Mouse (Mus musculus) small intestine, adult 2 months (tissue): Measurements from ENCODE around the gene Ccdc93. TPM values are rescaled to one million over a fixed set of nuclear protein-coding genes. Genes with fewer than 3 reads are reported as not detected.
A peak's percentile ranks its signal among the peaks of the same experiment; 100 is the strongest.

Source experiments
- H3K27ac ChIP-seq: fragments of 200-500 bp; 2 replicates; pipeline ENCODE4 v1.5.1; 2012; ENCODE audit warnings: low read depth, low read length, control low read depth, inconsistent platforms; ENCODE audit not compliant: insufficient read depth
- H3K27me3 ChIP-seq: fragments of 200-500 bp; 2 replicates; pipeline ENCODE4 v1.6.1; 2012; ENCODE audit warnings: mild to moderate bottlenecking, moderate library complexity, low read length, inconsistent platforms; ENCODE audit not compliant: control insufficient read depth, insufficient read depth
- H3K36me3 ChIP-seq: fragments of 200-500 bp; 2 replicates; pipeline ENCODE4 v1.6.1; 2012; ENCODE audit warnings: mild to moderate bottlenecking, low read length, control low read depth, inconsistent platforms; ENCODE audit not compliant: control insufficient read depth, insufficient read depth
- H3K4me1 ChIP-seq: fragments of 200-500 bp; 2 replicates; pipeline ENCODE4 v1.6.1; 2012; ENCODE audit warnings: low read length, inconsistent platforms, mixed read lengths; ENCODE audit not compliant: control insufficient read depth, insufficient read depth, insufficient read length
- H3K4me3 ChIP-seq: fragments of 200-500 bp; 2 replicates; pipeline ENCODE4 v1.5.1; 2012; ENCODE audit warnings: low read depth, mild to moderate bottlenecking, control low read depth, inconsistent platforms, low read length, moderate library complexity
- CTCF ChIP-seq: fragments of 200-500 bp; IDR thresholded peaks from 2 replicates; pipeline ENCODE4 v1.5.1; 2012; ENCODE audit warnings: low read depth, mild to moderate bottlenecking, control low read depth, inconsistent platforms, low read length, moderate library complexity, mixed read lengths; ENCODE audit not compliant: insufficient replicate concordance, insufficient read length; ENCODE audit errors: extremely low read depth
- POLR2A ChIP-seq: fragments of 200-500 bp; IDR thresholded peaks from 2 replicates; pipeline ENCODE4 v1.6.1; 2012; ENCODE audit warnings: low read depth, mild to moderate bottlenecking, control low read depth, inconsistent platforms, low read length, moderate library complexity
- WGBS: fragments of 180-500 bp; shearing (Covaris S2); methylation state at CpG from one replicate; pipeline ENCODE4 v1.1.7; 2018; 5-methylcytosine and 5-hydroxymethylcytosine counted together
- polyA plus RNA-seq: library from polyadenylated mRNA; depleted of rRNA; stranded (reverse); fragments of >200 nt; gene quantifications from 2 replicates; pipeline ENCODE4 v1.2.3, GENCODE M21; 2012

The Ccdc93 gene
- polyA plus RNA-seq, 1 experiment: 5.4 TPM

- TF ChIP-seq CTCF (no peak), POLR2A (no peak)
- peaks cover 22% of the 10 kb centered on the region for H3K4me1 ChIP-seq
- no peaks in the 10 kb centered on the region for H3K27me3 ChIP-seq
- H3K4me3 ChIP-seq: no peak overlapping the region
- WGBS: 24% methylated on average over 7 of the region's 7 CpGs
- peak overlapping the region; percentile 100 for H3K27ac ChIP-seq
- peaks cover 12% of the 10 kb centered on the region for H3K36me3 ChIP-seq
Measured at GRCm38 (mm10) chr1:121463806-121464205, 33.0 kb downstream of the Ccdc93 start.

GRCm38 (mm10) chr1:121466276-121466675 lies 35.4 kb downstream of the Ccdc93 start:
- Histone ChIP-seq H3K36me3 (peaks cover 18% of the 10 kb centered on the region), H3K4me3 (no peak overlapping the region), H3K27ac (no peak overlapping the region), H3K4me1 (peaks cover 29% of the 10 kb centered on the region), H3K27me3 (no peaks in the 10 kb centered on the region)
- 80% methylated on average over 3 of the region's 3 CpGs for WGBS
- no peak for TF ChIP-seq POLR2A
- no peak for TF ChIP-seq CTCF

GRCm38 (mm10) chr1:121468271-121468670 lies 37.4 kb downstream of the Ccdc93 start:
- H3K36me3 ChIP-seq: peaks cover 16% of the 10 kb centered on the region
- no peaks in the 10 kb centered on the region for H3K27me3 ChIP-seq
- H3K4me3 ChIP-seq: no peak overlapping the region
- H3K4me1 ChIP-seq: peaks cover 17% of the 10 kb centered on the region; the same call in 1 of the 2 replicates
- TF ChIP-seq POLR2A (no peak), CTCF (no peak)
- no peak overlapping the region for H3K27ac ChIP-seq
- 37% methylated on average over 2 of the region's 2 CpGs for WGBS

GRCm38 (mm10) chr1:121471503-121471902 lies 40.7 kb downstream of the Ccdc93 start:
- Histone ChIP-seq H3K27me3 (no peaks in the 10 kb centered on the region), H3K4me1 (peaks cover 9% of the 10 kb centered on the region; the same call in 1 of the 2 replicates), H3K36me3 (peaks cover 13% of the 10 kb centered on the region), H3K27ac (no peak overlapping the region), H3K4me3 (no peak overlapping the region)
- TF ChIP-seq POLR2A: no peak
- TF ChIP-seq CTCF: no peak
- 43% methylated on average over 5 of the region's 5 CpGs for WGBS

GRCm38 (mm10) chr1:121477716-121478115 lies 46.9 kb downstream of the Ccdc93 start:
- TF ChIP-seq POLR2A: no peak
- no peak for TF ChIP-seq CTCF
- H3K27ac ChIP-seq: no peak overlapping the region
- 88% methylated on average over 5 of the region's 5 CpGs for WGBS
- peaks cover 38% of the 10 kb centered on the region for H3K36me3 ChIP-seq
- H3K4me1 ChIP-seq: peaks cover 13% of the 10 kb centered on the region; the same call in 1 of the 2 replicates
- no peak overlapping the region for H3K4me3 ChIP-seq
- no peaks in the 10 kb centered on the region for H3K27me3 ChIP-seq

GRCm38 (mm10) chr1:121478284-121478980 lies 47.6 kb downstream of the Ccdc93 start:
- TF ChIP-seq CTCF (no peak), POLR2A (no peak)
- 84% methylated on average over 12 of the region's 12 CpGs for WGBS
- Histone ChIP-seq H3K27me3 (no peaks in the 10 kb centered on the region), H3K36me3 (peaks cover 41% of the 10 kb centered on the region), H3K27ac (no peak overlapping the region), H3K4me3 (no peak overlapping the region), H3K4me1 (peaks cover 16% of the 10 kb centered on the region; the same call in 1 of the 2 replicates)

GRCm38 (mm10) chr1:121479403-121479802 lies 48.6 kb downstream of the Ccdc93 start:
- Histone ChIP-seq H3K27ac (peak overlapping the region; percentile 92), H3K4me1 (peaks cover 16% of the 10 kb centered on the region; the same call in 1 of the 2 replicates), H3K27me3 (no peaks in the 10 kb centered on the region), H3K36me3 (peaks cover 41% of the 10 kb centered on the region), H3K4me3 (no peak overlapping the region)
- 64% methylated on average over 5 of the region's 5 CpGs for WGBS
- TF ChIP-seq CTCF (no peak), POLR2A (no peak)

- no peak overlapping the region for H3K4me3 ChIP-seq
- H3K36me3 ChIP-seq: peaks cover 42% of the 10 kb centered on the region
- no peaks in the 10 kb centered on the region for H3K27me3 ChIP-seq
- 61% methylated on average over 4 of the region's 4 CpGs for WGBS
- H3K4me1 ChIP-seq: peaks cover 14% of the 10 kb centered on the region; the same call in 1 of the 2 replicates
- no peak for TF ChIP-seq CTCF
- no peak for TF ChIP-seq POLR2A
- peak overlapping the region; percentile 36; the same call in 1 of the 2 replicates for H3K27ac ChIP-seq
Measured at GRCm38 (mm10) chr1:121483091-121483490, 52.2 kb downstream of the Ccdc93 start.
